Mouse (Mus musculus) gastrocnemius, adult 2 months (tissue): ENCODE measurements around the gene Tbccd1. TPM values are rescaled to one million over a fixed set of nuclear protein-coding genes. Genes with fewer than 3 reads are reported as not detected.

Source experiments
- DNase-seq: peaks from one replicate; pipeline ENCODE4 v3.0.0; 2022
- H3K27ac ChIP-seq: fragments of 200-600 bp; 2 replicates; pipeline ENCODE4 v1.8.1; 2022; ENCODE audit warnings: mild to moderate bottlenecking
- H3K4me3 ChIP-seq: fragments of 200-600 bp; 2 replicates; pipeline ENCODE4 v1.8.1; 2022; ENCODE audit warnings: mild to moderate bottlenecking, moderate library complexity
- CTCF ChIP-seq: fragments of 200-600 bp; IDR thresholded peaks from 2 replicates; pipeline ENCODE4 v1.8.1; 2022; ENCODE audit warnings: antibody characterized with exemption, mild to moderate bottlenecking, moderate library complexity
- intact Hi-C: fragments of 180-260 bp; cut with DNase I; formaldehyde crosslinking; loops from one replicate; pipeline ENCODE4 v1.15.1; 2025
- total RNA-seq, 2 experiments: library from RNA; stranded (reverse); gene quantifications; 2 replicates each; pipeline ENCODE4 v1.2.3; 2021

The Tbccd1 gene
- total RNA-seq, 2 experiments from 2014 or later = 7.0 to 7.2 TPM

DNA sequence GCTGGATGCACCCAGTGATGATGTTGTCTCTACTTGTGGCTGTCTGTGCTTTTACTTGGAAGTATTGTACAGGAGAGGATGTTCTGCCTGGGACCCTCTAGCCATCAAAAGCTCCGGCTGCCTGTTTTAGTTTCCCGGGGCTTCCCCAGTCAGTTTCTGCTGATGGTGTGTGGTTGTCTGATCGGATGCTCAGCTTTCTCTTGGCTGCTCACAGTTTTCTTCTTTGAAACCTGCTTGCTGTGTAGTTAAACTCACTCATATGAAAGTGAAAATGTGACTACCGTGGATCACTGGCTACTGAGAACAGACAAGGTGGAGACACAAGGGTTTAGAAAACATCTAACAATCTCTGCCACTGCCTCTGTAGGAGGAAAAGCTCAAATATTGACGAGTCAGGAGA lies 26.0 kb upstream of the Tbccd1 start:
- H3K4me3 ChIP-seq = no peak overlapping the region
- no peak for TF ChIP-seq CTCF
- intact Hi-C loops = no loop called here
- no peak for DNase-seq
- no peak overlapping the region for H3K27ac ChIP-seq

DNA sequence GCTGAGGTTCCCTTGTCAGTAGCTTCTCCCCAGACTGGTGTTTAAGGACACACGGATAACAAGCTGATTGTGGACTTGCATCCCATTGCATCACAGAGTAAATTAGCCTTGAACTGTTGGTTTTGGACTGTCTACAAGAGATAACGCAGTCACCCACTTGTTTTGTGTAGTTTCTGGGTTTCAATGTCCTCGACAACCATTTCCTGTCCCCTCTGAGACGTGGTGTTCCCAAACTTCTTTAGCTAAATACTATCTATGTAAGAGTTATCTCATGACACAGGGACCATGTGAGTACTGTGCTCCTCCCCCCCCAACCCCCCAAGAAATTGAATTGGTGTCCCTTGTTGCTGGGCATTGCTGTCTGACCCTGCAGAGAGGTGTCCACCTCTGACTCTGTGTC lies 24.0 kb upstream of the Tbccd1 start:
- no peak for DNase-seq
- Histone ChIP-seq H3K27ac (no peak overlapping the region), H3K4me3 (no peak overlapping the region)
- no peak for TF ChIP-seq CTCF
- intact Hi-C loops = no loop called here

DNA sequence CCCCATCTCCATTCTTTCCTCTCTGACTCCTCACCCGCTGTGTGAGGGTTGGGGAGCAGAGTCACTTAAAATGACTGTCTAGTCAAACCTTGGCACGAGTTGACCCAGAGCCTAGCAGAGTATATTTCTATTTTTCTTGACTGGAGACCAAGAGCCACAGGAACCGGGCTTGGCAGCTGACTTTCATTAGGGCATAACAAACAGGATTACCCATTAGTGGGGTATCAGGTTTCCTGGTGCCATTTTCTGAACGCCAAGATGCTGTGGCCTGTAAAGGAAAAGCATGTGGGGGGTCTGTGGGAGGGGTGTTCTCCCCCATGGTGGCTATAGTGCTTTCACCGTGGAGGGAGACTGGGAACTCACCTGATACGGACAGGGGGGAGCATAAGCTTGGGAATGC lies 23.4 kb upstream of the Tbccd1 start:
- TF ChIP-seq CTCF = no peak
- intact Hi-C loops = no loop called here

DNA sequence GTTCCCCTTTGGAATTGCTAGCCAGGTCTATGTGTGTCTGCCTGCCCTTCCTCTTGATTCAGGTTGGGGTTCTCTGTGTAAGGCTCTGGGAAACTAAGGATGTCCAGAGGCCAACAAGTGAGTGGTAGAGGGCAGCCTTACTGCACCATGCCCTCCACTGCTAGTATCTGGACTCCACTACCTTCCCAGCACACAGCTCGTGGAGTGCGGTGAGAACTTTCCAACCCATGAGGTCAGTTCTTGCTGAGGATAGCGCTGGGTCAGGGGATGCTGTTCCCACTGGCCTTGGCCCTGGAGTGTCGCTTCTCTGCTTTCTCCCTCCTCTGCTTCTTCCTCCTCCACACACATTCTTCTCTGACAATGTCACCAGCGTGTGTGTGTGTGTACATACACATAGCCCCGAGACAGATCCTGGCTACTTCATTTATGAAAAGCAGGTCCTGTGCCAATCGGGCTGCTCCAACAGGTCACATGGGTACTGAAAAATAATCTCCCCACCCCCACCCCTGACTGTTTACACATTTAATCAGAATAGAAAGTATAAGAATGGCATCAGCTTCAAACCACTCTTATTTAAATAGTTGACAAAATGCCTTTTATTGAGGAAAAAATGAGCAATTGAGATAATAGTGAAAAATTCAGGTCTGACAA lies 22.6 kb upstream of the Tbccd1 start:
- Histone ChIP-seq H3K27ac (no peak overlapping the region), H3K4me3 (no peak overlapping the region)
- no peak for DNase-seq
- TF ChIP-seq CTCF = no peak
- intact Hi-C loops = loop anchor here (5.0 to 10.0 kb wide), 2 partner anchors 165 to 1072 kb away; no protein-coding TSS in a partner anchor

More for the DNA sequence above, 23.4 kb upstream of the Tbccd1 start:
- no peak overlapping the region for H3K27ac ChIP-seq
- no peak for DNase-seq
- no peak overlapping the region for H3K4me3 ChIP-seq

DNA sequence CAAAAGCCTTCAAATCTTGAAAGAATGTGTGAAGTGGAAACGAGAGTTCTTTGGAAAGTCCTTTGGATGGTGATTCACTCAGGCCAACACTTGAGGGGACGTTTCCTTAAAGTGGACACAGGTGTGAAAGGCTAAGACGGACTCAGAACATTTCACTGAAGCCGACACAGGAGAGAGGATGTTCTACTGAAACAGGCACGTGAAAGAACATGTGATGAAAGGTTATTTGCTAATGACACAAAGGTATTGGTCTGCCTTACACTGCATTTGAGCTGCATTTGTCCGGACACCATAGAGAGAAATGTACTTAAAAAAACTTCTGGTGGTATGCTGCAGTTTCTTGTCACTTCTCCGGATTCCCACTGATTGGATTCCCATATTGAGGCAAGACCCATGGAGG lies 21.2 kb upstream of the Tbccd1 start:
- H3K27ac ChIP-seq = no peak overlapping the region
- TF ChIP-seq CTCF = no peak
- DNase-seq = no peak
- no peak overlapping the region for H3K4me3 ChIP-seq
- intact Hi-C loops = loop anchor here (5.0 to 10.0 kb wide), 2 partner anchors 166 to 1074 kb away; no protein-coding TSS in a partner anchor

DNA sequence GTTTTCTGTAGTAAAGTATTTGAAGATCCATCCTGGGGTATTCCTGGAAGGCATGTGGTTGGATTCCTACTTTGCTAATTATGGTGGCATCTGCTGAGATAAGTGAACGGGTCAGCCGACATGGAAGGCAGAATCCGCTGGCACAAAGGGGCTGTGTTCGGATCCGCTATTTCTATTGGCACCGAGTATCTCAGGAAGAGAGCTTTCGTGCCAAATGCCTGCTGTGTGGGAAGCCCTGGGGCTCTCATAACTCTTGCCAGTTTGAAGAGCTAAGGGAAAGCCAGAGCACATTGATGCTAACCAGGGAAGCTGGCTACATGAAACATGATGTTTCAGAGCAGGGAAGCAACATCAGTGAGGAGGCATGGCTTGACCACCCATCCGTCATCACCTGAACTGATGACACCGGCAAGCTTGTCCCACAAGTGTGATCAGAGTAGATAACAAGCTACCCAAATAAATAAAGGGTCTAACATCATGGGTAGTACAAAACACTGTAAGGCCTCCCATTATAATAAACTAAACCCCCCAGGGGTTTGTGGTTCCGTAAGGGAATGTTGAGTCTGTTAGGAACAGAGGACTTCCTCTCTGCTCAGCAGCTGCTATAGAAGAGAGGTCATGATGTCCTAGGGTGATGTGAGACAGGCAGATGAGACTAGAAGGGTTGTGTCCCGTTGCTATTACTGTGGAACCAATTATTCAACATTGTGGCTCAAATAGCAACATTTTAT lies 20.4 kb upstream of the Tbccd1 start:
- Histone ChIP-seq H3K4me3 (no peak overlapping the region), H3K27ac (no peak overlapping the region)
- no peak for TF ChIP-seq CTCF
- DNase-seq = no peak
- intact Hi-C loops = loop anchor here (2.0 to 10.0 kb wide), 3 partner anchors 167 to 1074 kb away; no protein-coding TSS in a partner anchor

DNA sequence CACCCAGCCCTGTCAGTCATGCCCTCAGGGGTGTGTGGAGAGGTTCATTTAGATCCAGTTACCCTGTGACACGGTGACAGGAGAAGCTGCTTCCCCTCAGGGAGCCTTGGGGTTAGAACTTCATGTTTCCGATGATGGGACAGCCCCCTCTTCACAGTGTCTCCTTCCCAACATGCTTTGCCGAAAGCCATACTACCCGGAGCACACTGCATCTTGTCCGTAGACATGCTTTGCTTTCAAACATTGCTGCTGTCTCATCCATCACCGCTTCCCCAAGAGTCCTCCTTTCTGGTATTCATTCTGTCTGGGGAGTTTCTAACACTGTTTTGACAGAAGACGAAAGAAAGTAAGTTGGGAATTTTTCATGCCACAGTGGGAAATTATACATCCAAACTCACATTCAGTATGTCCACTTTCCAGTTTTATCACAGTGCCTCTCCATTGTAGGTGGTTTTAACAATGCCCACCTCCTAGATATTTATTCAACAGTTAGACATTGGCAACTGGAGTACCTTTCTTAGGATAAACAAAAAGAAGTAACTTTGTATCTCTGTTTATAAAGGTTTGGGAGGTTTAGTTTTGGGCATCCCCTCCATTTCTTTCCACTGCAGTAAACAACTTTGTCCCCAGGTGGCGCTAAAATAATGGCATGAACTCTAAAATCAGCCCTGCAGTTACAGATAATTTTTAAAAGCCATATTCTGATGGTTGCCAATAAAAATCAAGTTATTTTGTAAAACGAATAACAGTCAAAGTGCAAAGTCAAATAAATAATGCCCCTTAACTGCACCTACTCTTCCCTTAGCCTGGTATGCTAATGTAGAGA lies 19.0 kb upstream of the Tbccd1 start:
- DNase-seq = no peak
- peak; percentile 69 for TF ChIP-seq CTCF
- intact Hi-C loops = loop anchor here (2.0 to 10.0 kb wide), 3 partner anchors 168 to 1076 kb away; no protein-coding TSS in a partner anchor
- Histone ChIP-seq H3K4me3 (no peak overlapping the region), H3K27ac (no peak overlapping the region)

DNA sequence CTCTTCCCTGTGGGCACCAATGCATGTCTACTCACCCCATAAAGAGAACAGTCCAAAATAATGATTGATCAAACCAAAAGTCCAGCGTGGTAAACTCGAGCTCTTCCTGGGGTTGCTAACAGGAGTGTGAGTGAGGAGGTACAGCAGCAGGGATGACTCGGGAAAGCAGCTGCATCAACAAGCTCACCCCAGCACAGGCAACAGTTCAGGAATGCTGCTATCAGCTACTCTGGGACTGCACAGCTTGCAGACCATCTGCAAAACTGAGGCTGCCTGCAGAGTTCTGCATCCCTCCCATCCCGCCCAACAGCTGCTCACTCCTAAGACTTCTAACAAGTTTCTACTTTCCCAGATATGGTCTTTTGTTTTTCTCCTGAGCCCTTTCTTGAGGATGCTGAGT lies 15.9 kb upstream of the Tbccd1 start:
- intact Hi-C loops = loop anchor here (10.0 kb wide), 1 partner anchor 171 kb away; no protein-coding TSS in a partner anchor
- DNase-seq = no peak
- Histone ChIP-seq H3K27ac (no peak overlapping the region), H3K4me3 (no peak overlapping the region)
- TF ChIP-seq CTCF = no peak

DNA sequence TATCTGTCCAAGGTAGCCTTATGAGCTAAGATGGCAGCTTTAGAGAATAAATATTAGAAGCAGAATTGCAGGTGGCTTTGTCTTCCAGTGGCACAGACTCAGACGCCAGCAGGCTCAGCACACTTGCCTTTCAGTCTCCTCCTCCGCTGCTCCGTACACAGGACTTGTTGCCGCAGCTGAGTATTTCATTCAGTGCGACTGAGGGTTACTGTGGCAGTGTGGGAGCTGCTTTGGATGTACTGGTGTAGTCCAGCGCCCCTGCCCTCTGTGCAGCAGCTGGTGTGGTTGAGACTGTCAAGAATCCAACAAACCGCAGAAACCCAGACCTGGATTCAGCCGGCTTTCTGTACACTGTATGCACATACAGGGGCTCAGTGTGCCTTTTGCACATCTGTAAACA lies 14.9 kb upstream of the Tbccd1 start:
- no peak for TF ChIP-seq CTCF
- intact Hi-C loops = loop anchor here (10.0 kb wide), 1 partner anchor 172 kb away; no protein-coding TSS in a partner anchor

DNA sequence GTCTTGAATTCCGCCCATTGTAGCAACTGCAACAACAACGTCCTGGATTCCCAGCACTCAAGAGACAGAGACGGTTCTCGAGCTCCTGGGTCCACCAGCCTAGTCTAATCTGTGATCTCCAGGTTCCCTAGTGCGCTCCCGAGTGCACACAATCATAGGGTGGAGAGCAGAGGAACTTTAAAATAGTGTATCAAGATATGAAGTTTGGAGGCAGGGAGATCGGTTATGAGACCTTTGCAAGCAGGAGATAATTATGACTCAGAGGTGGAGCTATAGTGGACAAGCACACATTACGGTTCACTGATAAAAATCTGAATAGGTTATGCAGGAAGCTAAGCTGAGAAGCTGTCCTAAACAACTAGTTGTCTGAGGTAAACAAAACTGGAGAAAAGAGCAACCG lies 696 bp downstream of the Tbccd1 start:
- no peak for TF ChIP-seq CTCF
- Histone ChIP-seq H3K27ac (peak overlapping the region; percentile 94), H3K4me3 (peak overlapping the region; percentile 86)
- intact Hi-C loops = loop anchor here (5.0 kb wide), 1 partner anchor 251 kb away; the partner anchor contains the start of gene Eif4a2
- DNase-seq = no peak

More for the DNA sequence above, 14.9 kb upstream of the Tbccd1 start:
- no peak for DNase-seq
- no peak overlapping the region for H3K27ac ChIP-seq
- no peak overlapping the region for H3K4me3 ChIP-seq

DNA sequence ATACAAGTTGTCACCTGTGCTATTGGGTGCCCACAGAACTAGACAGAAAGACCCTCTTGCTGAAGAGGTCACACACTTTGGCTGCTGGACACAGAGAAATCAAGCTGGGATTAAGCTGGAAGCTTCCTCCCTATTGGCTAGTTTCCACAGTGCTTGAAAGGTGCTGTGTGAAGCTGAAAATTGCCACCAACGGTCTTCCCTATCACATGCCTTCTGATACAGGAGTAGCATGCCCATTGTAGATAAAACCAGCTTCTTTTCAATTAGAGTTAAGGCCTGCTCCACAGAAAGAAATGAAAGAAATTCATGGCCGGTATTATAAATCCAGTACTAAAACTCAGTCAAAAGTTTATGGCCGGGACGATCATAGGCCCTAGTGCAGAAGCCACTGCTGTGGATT lies 4.8 kb downstream of the Tbccd1 start:
- no peak for DNase-seq
- no peak overlapping the region for H3K4me3 ChIP-seq
- intact Hi-C loops = no loop called here
- no peak overlapping the region for H3K27ac ChIP-seq
- TF ChIP-seq CTCF = no peak

DNA sequence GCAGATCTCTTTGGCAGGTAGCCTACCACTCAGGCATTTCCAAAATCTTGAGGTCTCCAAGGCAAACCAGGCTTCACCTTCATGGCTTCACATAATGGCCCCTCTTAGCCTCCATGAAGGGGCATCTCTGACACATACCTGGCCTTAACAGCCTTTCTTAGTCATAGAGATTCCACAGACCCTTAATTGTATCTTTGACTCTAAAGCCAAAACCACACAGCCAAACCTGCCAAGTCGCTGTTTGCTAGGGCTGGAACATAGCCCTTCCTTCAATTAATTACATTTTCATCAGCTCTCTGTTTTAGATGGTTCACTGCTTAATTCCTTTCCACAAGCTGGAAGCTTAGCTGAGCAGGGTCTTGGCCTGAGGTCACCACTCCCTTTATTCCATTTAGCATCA lies 9.1 kb downstream of the Tbccd1 start:
- TF ChIP-seq CTCF = no peak
- intact Hi-C loops = no loop called here
- DNase-seq = no peak
- Histone ChIP-seq H3K27ac (no peak overlapping the region), H3K4me3 (no peak overlapping the region)
